Mouse (Mus musculus) heart, embryonic 11.5 days (tissue): ENCODE data around the gene Gm6793. TPM values are rescaled to one million over a fixed set of nuclear protein-coding genes. Genes with fewer than 3 reads are reported as not detected.

Source experiments
- ATAC-seq: fragments of 200-750 bp; cut with Nextera tagmentation; replicated peaks from 2 replicates; pipeline ENCODE4 v1.8.0; 2017; ENCODE audit warnings: moderate library complexity; ENCODE audit not compliant: insufficient number of reproducible peaks, low FRiP score, low TSS enrichment
- H3K27ac ChIP-seq: fragments of 300-500 bp; sonication (generic); 2 replicates; pipeline ENCODE4 v1.5.1; 2014; ENCODE audit warnings: mild to moderate bottlenecking, low read depth, low read length
- H3K27me3 ChIP-seq: fragments of 300-500 bp; sonication (generic); 2 replicates; pipeline ENCODE4 v1.6.1; 2014; ENCODE audit warnings: mild to moderate bottlenecking, low read length, mixed read lengths; ENCODE audit not compliant: control insufficient read depth, insufficient read depth
- H3K36me3 ChIP-seq: fragments of 300-500 bp; sonication (generic); 2 replicates; pipeline ENCODE4 v1.6.1; 2014; ENCODE audit warnings: mild to moderate bottlenecking, low read length, moderate library complexity, mixed read lengths; ENCODE audit not compliant: control insufficient read depth, insufficient read depth
- H3K4me1 ChIP-seq: fragments of 300-500 bp; sonication (generic); 2 replicates; pipeline ENCODE4 v1.6.1; 2014; ENCODE audit warnings: low read length; ENCODE audit not compliant: control insufficient read depth, insufficient read depth
- H3K4me2 ChIP-seq: fragments of 300-500 bp; sonication (generic); 2 replicates; pipeline ENCODE4 v1.6.1; 2014; ENCODE audit warnings: mild to moderate bottlenecking, moderate library complexity
- H3K4me3 ChIP-seq: fragments of 300-500 bp; sonication (generic); 2 replicates; pipeline ENCODE4 v1.5.1; 2014; ENCODE audit warnings: low read depth, low read length
- H3K9ac ChIP-seq: fragments of 300-500 bp; sonication (generic); 2 replicates; pipeline ENCODE4 v1.6.1; 2014; ENCODE audit warnings: mild to moderate bottlenecking, low read depth, low read length, moderate library complexity
- H3K9me3 ChIP-seq: fragments of 300-500 bp; sonication (generic); replicated peaks from 2 replicates; pipeline ENCODE4 v1.6.1; 2016; ENCODE audit warnings: low read length; ENCODE audit not compliant: control insufficient read depth
- WGBS: fragments of 180-500 bp; shearing (Covaris S2); extraction: QIAGEN DNeasy Blood & Tissue Kit; methylation state at CpG from one replicate; pipeline ENCODE4 v1.1.7; 2014; ENCODE audit not compliant: insufficient replicate concordance; 5-methylcytosine and 5-hydroxymethylcytosine counted together
- polyA plus RNA-seq: library from polyadenylated mRNA; unstranded; fragments of >200 nt; fragmentation: Nextera tagmentation; extraction: Ambion mirVana; gene quantifications from 2 replicates; pipeline ENCODE4 v1.2.1, GENCODE M21; 2014

Gene Gm6793
- polyA plus RNA-seq, 1 experiment from 2014 or later, result 0.37 TPM

DNA sequence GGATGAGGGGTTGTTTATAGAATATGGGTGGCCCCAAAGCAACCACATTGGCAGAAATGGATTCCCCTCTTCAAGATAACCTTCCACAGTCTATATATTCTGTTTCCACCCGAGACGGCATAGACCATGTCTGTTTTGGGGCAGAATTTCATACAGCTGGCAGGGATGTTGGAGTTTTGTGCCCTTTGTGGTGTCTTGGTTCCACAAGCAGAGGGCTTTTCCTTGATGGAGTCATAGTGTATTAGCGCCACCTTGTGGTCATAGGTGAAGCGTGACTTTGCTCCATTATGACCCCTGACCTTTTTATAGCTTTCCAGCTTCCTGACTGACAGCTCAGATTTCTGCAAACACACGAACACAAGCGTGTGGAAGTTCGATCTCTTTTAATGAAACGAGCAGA is 19.8 kb upstream of the Gm6793 start:
- no peaks in the 10 kb centered on the region for H3K36me3 ChIP-seq
- H3K27me3 ChIP-seq, result no peaks in the 10 kb centered on the region
- no peaks in the 10 kb centered on the region for H3K9me3 ChIP-seq
- no peak for ATAC-seq
- WGBS, result 9% methylated on average over 8 of the region's 8 CpGs
- H3K9ac ChIP-seq, result no peak overlapping the region
- no peaks in the 10 kb centered on the region for H3K4me1 ChIP-seq
- no peak overlapping the region for H3K4me3 ChIP-seq
- no peak overlapping the region for H3K27ac ChIP-seq
- H3K4me2 ChIP-seq, result no peak overlapping the region

GRCm38 (mm10) chr8:112033071-112033470 is 18.2 kb upstream of the Gm6793 start:
- ATAC-seq, result no peak
- H3K36me3 ChIP-seq, result no peaks in the 10 kb centered on the region
- no peak overlapping the region for H3K4me3 ChIP-seq
- H3K4me1 ChIP-seq, result no peaks in the 10 kb centered on the region
- WGBS, result 62% methylated on average over 7 of the region's 7 CpGs
- no peaks in the 10 kb centered on the region for H3K9me3 ChIP-seq
- H3K4me2 ChIP-seq, result no peak overlapping the region
- H3K27me3 ChIP-seq, result no peaks in the 10 kb centered on the region
- H3K9ac ChIP-seq, result no peak overlapping the region
- H3K27ac ChIP-seq, result no peak overlapping the region

DNA sequence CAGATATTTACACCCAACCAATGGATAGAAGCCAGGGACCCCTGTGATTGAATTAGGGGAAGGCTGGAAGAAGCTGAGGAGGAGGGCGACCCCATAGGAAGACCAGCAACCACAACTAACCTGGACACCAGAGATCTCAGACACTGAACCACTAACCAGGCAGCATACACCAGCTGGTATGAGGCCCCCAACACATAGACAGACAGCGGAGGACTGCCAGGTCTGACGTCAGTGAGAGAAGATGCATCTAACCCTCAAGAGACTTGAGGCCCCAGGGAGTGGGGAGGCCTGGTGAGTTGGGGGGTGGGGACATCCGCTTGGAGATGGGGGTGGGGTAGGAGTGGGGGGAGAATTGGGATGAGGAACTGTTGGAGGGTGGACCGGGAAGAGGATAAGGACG is 15.8 kb upstream of the Gm6793 start:
- H3K4me3 ChIP-seq, result no peak overlapping the region
- no peaks in the 10 kb centered on the region for H3K9me3 ChIP-seq
- no peak overlapping the region for H3K4me2 ChIP-seq
- H3K36me3 ChIP-seq, result no peaks in the 10 kb centered on the region
- no peak overlapping the region for H3K9ac ChIP-seq
- WGBS, result 47% methylated on average over 6 of the region's 6 CpGs
- H3K27ac ChIP-seq, result no peak overlapping the region
- ATAC-seq, result no peak
- H3K4me1 ChIP-seq, result no peaks in the 10 kb centered on the region
- H3K27me3 ChIP-seq, result no peaks in the 10 kb centered on the region

DNA sequence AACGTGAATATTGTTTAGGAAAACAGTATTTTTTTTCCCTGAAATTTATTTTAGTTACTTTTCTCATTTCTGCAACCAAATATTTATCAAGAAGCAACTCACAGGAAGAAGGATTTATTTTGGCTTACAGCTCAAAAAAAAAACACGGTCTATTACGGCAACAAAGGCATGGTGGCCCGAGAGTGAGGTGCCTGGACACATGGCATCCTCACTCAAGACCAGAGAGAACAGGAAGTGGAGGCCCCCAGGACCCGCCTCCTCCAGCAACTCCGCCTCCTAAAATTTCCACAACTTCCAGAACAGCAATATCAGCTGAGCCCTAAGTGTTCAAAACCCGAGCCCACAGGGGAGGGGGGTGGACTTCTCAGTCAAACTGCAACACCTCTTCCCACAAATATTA is 14.6 kb upstream of the Gm6793 start:
- Histone ChIP-seq H3K9ac (no peak overlapping the region), H3K4me1 (no peaks in the 10 kb centered on the region), H3K27ac (no peak overlapping the region), H3K4me2 (no peak overlapping the region), H3K27me3 (no peaks in the 10 kb centered on the region), H3K36me3 (no peaks in the 10 kb centered on the region), H3K9me3 (no peaks in the 10 kb centered on the region), H3K4me3 (no peak overlapping the region)
- 72% methylated on average over 7 of the region's 7 CpGs for WGBS
- no peak for ATAC-seq

GRCm38 (mm10) chr8:112011816-112012242 is 3.0 kb downstream of the Gm6793 start:
- Histone ChIP-seq H3K9ac (peak overlapping the region; percentile 88), H3K4me2 (peak overlapping the region; percentile 94), H3K36me3 (no peaks in the 10 kb centered on the region), H3K27me3 (no peaks in the 10 kb centered on the region), H3K9me3 (no peaks in the 10 kb centered on the region), H3K4me1 (peaks cover 16% of the 10 kb centered on the region), H3K4me3 (peak overlapping the region; percentile 100), H3K27ac (peak overlapping the region; percentile 74)
- WGBS, result under 1% methylated on average over 39 of the region's 40 CpGs
- ATAC-seq, result peak; percentile 27

- under 1% methylated on average over 61 of the region's 61 CpGs for WGBS
- no peaks in the 10 kb centered on the region for H3K27me3 ChIP-seq
- peak within 1 kb of the TSS; percentile 74 for H3K27ac ChIP-seq
- H3K4me1 ChIP-seq, result peaks cover 16% of the 10 kb centered on the region
- H3K36me3 ChIP-seq, result no peaks in the 10 kb centered on the region
- peak within 1 kb of the TSS; percentile 94 for H3K4me2 ChIP-seq
- peak; percentile 86 for ATAC-seq
- peak within 1 kb of the TSS; percentile 100 for H3K4me3 ChIP-seq
- H3K9me3 ChIP-seq, result no peaks in the 10 kb centered on the region
- H3K9ac ChIP-seq, result peak within 1 kb of the TSS; percentile 88
These were observed 3.6 kb downstream of the Gm6793 start, which contains the start of the genes Kars and Terf2ip for GRCm38 (mm10) chr8:112010997-112011815. Kars (minus strand) TSS chr8:112011323. Terf2ip (plus strand) TSS chr8:112011398.

GRCm38 (mm10) chr8:112009558-112009957 is 5.3 kb downstream of the Gm6793 start:
- Histone ChIP-seq H3K4me3 (no peak overlapping the region), H3K36me3 (peaks cover 4% of the 10 kb centered on the region), H3K9me3 (no peaks in the 10 kb centered on the region), H3K4me1 (peaks cover 16% of the 10 kb centered on the region), H3K9ac (no peak overlapping the region), H3K27me3 (no peaks in the 10 kb centered on the region), H3K27ac (no peak overlapping the region), H3K4me2 (no peak overlapping the region; the same call in 1 of the 2 replicates)
- WGBS, result 87% methylated on average over 7 of the region's 7 CpGs
- ATAC-seq, result no peak

- H3K4me1 ChIP-seq, result peaks cover 9% of the 10 kb centered on the region
- no peaks in the 10 kb centered on the region for H3K27me3 ChIP-seq
- H3K4me2 ChIP-seq, result no peak overlapping the region
- H3K4me3 ChIP-seq, result no peak overlapping the region
- no peaks in the 10 kb centered on the region for H3K9me3 ChIP-seq
- H3K36me3 ChIP-seq, result peaks cover 18% of the 10 kb centered on the region
- ATAC-seq, result no peak
- WGBS, result 85% methylated on average over 2 of the region's 2 CpGs
- no peak overlapping the region for H3K27ac ChIP-seq
- H3K9ac ChIP-seq, result no peak overlapping the region
These were observed 7.2 kb downstream of the Gm6793 start for GRCm38 (mm10) chr8:112007669-112008068.

DNA sequence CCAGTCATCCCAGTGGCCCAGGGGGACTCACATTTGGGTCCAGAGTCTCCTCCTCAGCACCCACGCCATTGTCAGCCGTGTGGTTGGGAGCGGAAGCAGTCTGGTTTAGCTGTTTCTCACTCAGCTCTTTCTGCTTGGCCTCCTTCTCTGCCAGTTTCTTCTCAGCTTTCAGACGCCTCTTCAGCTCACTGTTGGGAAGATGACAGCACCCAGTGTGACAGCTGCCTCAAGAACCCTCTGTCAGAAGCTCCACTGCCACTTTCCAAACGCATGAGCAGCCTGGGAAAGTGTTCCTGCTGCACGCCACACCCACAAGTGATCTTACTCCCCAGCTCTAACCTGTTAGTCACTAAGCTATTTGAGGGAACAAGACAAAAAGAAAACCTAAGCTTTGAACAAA is 9.2 kb downstream of the Gm6793 start:
- peaks cover 4% of the 10 kb centered on the region; the same call in 1 of the 2 replicates for H3K4me1 ChIP-seq
- H3K27ac ChIP-seq, result no peak overlapping the region
- no peaks in the 10 kb centered on the region for H3K9me3 ChIP-seq
- WGBS, result 86% methylated on average over 6 of the region's 6 CpGs
- ATAC-seq, result no peak
- H3K36me3 ChIP-seq, result peaks cover 38% of the 10 kb centered on the region
- no peak overlapping the region for H3K4me2 ChIP-seq
- no peak overlapping the region for H3K9ac ChIP-seq
- no peaks in the 10 kb centered on the region for H3K27me3 ChIP-seq
- H3K4me3 ChIP-seq, result no peak overlapping the region
